Mouse (Mus musculus): ENCODE measurements around the gene Dixdc1.

GRCm38 (mm10) chr9:50697706-50698041, 41.6 kb downstream of the Dixdc1 start:
- no peak for TF ChIP-seq CTCF (IDR thresholded peaks at IDR 0.05; ENCODE audit: control insufficient read depth, insufficient read depth, low read length)
- no peak for TF ChIP-seq POLR2A (IDR thresholded peaks at IDR 0.05; ENCODE audit: borderline replicate concordance, control insufficient read depth, low read depth, low read length)
